Mouse (Mus musculus) embryonic facial prominence, embryonic 11.5 days (tissue): ENCODE results near the gene Rnf40. TPM values are rescaled to one million over a fixed set of nuclear protein-coding genes. Genes with fewer than 3 reads are reported as not detected.
"Not testable (repeated sequence)": the region's sequence is repeated elsewhere in the genome, so short reads cannot be mapped to it uniquely, and the experiment has no call there.

ENCODE experiments used
- ATAC-seq: fragments of 200-750 bp; cut with Nextera tagmentation; replicated peaks from 2 replicates; pipeline ENCODE4 v1.8.0; 2017; ENCODE audit warnings: low read depth; ENCODE audit not compliant: insufficient number of reproducible peaks, low FRiP score, low TSS enrichment
- DNase-seq: peaks from one replicate; pipeline ENCODE4 v3.0.0-alpha.2; 2015; ENCODE audit warnings: low spot score
- H3K27ac ChIP-seq: fragments of 300-500 bp; sonication (generic); replicated peaks from 2 replicates; pipeline ENCODE4 v1.5.1; 2014; ENCODE audit warnings: mild to moderate bottlenecking, low read depth, low read length, control low read depth
- H3K27me3 ChIP-seq: fragments of 300-500 bp; sonication (generic); 2 replicates; pipeline ENCODE4 v1.6.1; 2014; ENCODE audit warnings: mild to moderate bottlenecking, low read length, moderate library complexity, mixed read lengths; ENCODE audit not compliant: control insufficient read depth, insufficient read depth
- H3K36me3 ChIP-seq: fragments of 300-500 bp; sonication (generic); replicated peaks from 2 replicates; pipeline ENCODE4 v1.6.1; 2014; ENCODE audit warnings: low read depth, mild to moderate bottlenecking, low read length, moderate library complexity, mixed read lengths; ENCODE audit not compliant: control insufficient read depth, insufficient read depth
- H3K4me1 ChIP-seq: fragments of 300-500 bp; sonication (generic); 2 replicates; pipeline ENCODE4 v1.6.1; 2014; ENCODE audit warnings: low read length, mixed read lengths; ENCODE audit not compliant: control insufficient read depth, insufficient read depth
- H3K4me2 ChIP-seq: fragments of 300-500 bp; sonication (generic); 2 replicates; pipeline ENCODE4 v1.6.1; 2014; ENCODE audit warnings: low read depth, mild to moderate bottlenecking, control low read depth, low read length, moderate library complexity
- H3K4me3 ChIP-seq: fragments of 300-500 bp; sonication (generic); 2 replicates; pipeline ENCODE4 v1.5.1; 2014; ENCODE audit warnings: low read depth, low read length, control low read depth
- H3K9ac ChIP-seq: fragments of 300-500 bp; sonication (generic); replicated peaks from 2 replicates; pipeline ENCODE4 v1.6.1; 2014; ENCODE audit warnings: mild to moderate bottlenecking, control low read depth, low read length
- H3K9me3 ChIP-seq: fragments of 300-500 bp; sonication (generic); replicated peaks from 2 replicates; pipeline ENCODE4 v1.6.1; 2016; ENCODE audit warnings: mild to moderate bottlenecking, low read length, inconsistent platforms, mixed read lengths; ENCODE audit not compliant: control insufficient read depth
- WGBS: fragments of 180-500 bp; shearing (Covaris S2); extraction: QIAGEN DNeasy Blood & Tissue Kit; methylation state at CpG from one replicate; pipeline ENCODE4 v1.1.7; 2014; 5-methylcytosine and 5-hydroxymethylcytosine counted together
- polyA plus RNA-seq: library from polyadenylated mRNA; unstranded; fragments of >200 nt; fragmentation: Nextera tagmentation; extraction: Ambion mirVana; gene quantifications from 2 replicates; pipeline ENCODE4 v1.2.1, GENCODE M21; 2014

Gene Rnf40
- polyA plus RNA-seq, 1 experiment from 2014 or later = 31.8 TPM

- DNase-seq (no peak), ATAC-seq (no peak)
- H3K9me3 ChIP-seq = no peaks in the 10 kb centered on the region
- no peak overlapping the region for H3K9ac ChIP-seq
- H3K36me3 ChIP-seq = peaks cover 7% of the 10 kb centered on the region
- no peak overlapping the region for H3K4me3 ChIP-seq
- H3K4me1 ChIP-seq = peaks cover 3% of the 10 kb centered on the region; the same call in 1 of the 2 replicates
- no peak overlapping the region for H3K27ac ChIP-seq
- 75% methylated on average over 1 of the region's 1 CpGs for WGBS
- H3K4me2 ChIP-seq = no peak overlapping the region
- H3K27me3 ChIP-seq = no peaks in the 10 kb centered on the region
Measured at GRCm38 (mm10) chr7:127616881-127617280, 28.3 kb downstream of the Rnf40 start.

DNA sequence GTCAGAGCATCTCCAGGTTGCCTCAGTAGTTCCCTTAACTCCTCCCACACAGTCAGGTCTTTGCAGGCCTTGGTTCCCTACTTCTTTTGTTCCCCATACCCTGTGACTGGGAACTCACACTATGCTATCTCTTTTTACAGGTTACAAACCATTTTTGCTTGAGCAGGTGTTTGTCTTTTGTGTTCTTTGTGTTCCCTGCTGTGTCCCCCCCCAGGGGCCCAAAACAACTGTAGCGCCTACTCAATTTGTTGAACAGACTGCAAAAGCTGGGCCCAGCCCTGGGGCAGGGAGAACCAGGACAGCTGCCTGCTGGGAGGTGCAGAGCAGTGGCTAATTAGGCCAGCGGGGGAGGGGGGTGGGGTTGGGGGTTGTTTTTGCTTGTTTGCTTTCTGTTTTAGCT is 29.4 kb downstream of the Rnf40 start:
- Histone ChIP-seq H3K4me3 (no peak overlapping the region), H3K9me3 (no peaks in the 10 kb centered on the region), H3K27ac (no peak overlapping the region), H3K27me3 (no peaks in the 10 kb centered on the region), H3K4me2 (no peak overlapping the region), H3K4me1 (peaks cover 3% of the 10 kb centered on the region; the same call in 1 of the 2 replicates), H3K9ac (no peak overlapping the region), H3K36me3 (no peaks in the 10 kb centered on the region)
- ATAC-seq (no peak), DNase-seq (no peak)
- 36% methylated on average over 2 of the region's 2 CpGs for WGBS

- 88% methylated on average over 7 of the region's 8 CpGs for WGBS
- H3K4me1 ChIP-seq, DNase-seq, H3K9me3 ChIP-seq, H3K27ac ChIP-seq, H3K4me2 ChIP-seq, H3K9ac ChIP-seq, H3K27me3 ChIP-seq, H3K4me3 ChIP-seq, H3K36me3 ChIP-seq, ATAC-seq: not testable (repeated sequence)
Measured at GRCm38 (mm10) chr7:127618402-127618801, 29.8 kb downstream of the Rnf40 start.

DNA sequence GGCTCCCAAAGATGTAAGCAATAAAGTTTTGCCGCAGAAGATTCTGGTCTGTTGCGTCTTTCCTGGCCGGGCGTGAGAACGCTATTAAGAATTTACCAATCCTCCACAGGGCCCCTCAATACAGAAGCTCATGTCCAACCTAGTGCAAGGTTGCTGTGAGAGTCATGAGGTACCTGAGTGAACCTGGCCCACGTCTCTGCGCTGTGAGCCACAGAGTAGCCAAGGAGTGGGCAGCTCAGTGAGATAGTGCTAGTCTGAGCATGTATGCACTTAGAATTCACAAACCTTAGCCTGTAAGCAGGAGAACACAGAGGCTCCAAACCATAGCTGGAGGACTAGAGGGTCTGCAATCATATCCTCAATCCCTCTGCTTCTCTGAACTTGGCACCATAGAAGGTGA is 37.5 kb downstream of the Rnf40 start:
- no peak overlapping the region for H3K4me3 ChIP-seq
- no peak overlapping the region for H3K9ac ChIP-seq
- no peaks in the 10 kb centered on the region for H3K36me3 ChIP-seq
- no peak overlapping the region for H3K4me2 ChIP-seq
- H3K27me3 ChIP-seq = no peaks in the 10 kb centered on the region
- H3K4me1 ChIP-seq = no peaks in the 10 kb centered on the region
- no peak overlapping the region for H3K27ac ChIP-seq
- DNase-seq (no peak), ATAC-seq (no peak)
- no peaks in the 10 kb centered on the region for H3K9me3 ChIP-seq
- 96% methylated on average over 7 of the region's 7 CpGs for WGBS

- H3K27me3 ChIP-seq = no peaks in the 10 kb centered on the region
- H3K36me3 ChIP-seq = no peaks in the 10 kb centered on the region
- no peaks in the 10 kb centered on the region for H3K4me1 ChIP-seq
- WGBS = 91% methylated on average over 4 of the region's 4 CpGs
- no peak for DNase-seq
- no peak overlapping the region for H3K4me2 ChIP-seq
- no peak for ATAC-seq
- no peak overlapping the region for H3K4me3 ChIP-seq
- no peak overlapping the region for H3K9ac ChIP-seq
- no peak overlapping the region for H3K27ac ChIP-seq
- H3K9me3 ChIP-seq = no peaks in the 10 kb centered on the region
Measured at GRCm38 (mm10) chr7:127626471-127626870, 37.9 kb downstream of the Rnf40 start.

DNA sequence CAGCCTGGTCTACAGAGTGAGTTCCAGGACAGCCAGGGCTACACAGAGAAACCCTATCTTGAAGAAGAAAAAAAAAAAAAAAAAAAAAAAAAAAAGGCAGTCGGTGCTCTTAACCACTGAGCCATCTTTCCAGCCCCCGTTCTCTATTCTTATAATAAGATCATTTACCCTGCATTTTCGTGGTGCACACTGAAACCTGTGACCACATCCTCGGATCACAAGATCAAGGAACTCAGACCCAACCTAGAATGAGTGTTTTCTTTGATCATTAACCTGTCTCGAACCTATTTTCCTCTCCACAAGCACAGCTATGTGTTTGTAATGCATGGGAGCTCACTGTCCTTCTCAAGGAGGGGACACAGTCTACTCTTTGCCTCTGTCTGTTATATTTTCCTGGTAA is 40.1 kb downstream of the Rnf40 start:
- DNase-seq (no peak), ATAC-seq (no peak)
- no peaks in the 10 kb centered on the region for H3K4me1 ChIP-seq
- H3K36me3 ChIP-seq = no peaks in the 10 kb centered on the region
- WGBS = 80% methylated on average over 5 of the region's 5 CpGs
- no peak overlapping the region for H3K9ac ChIP-seq
- H3K9me3 ChIP-seq = no peaks in the 10 kb centered on the region
- no peak overlapping the region for H3K27ac ChIP-seq
- H3K4me2 ChIP-seq = no peak overlapping the region
- H3K4me3 ChIP-seq = no peak overlapping the region
- no peaks in the 10 kb centered on the region for H3K27me3 ChIP-seq

DNA sequence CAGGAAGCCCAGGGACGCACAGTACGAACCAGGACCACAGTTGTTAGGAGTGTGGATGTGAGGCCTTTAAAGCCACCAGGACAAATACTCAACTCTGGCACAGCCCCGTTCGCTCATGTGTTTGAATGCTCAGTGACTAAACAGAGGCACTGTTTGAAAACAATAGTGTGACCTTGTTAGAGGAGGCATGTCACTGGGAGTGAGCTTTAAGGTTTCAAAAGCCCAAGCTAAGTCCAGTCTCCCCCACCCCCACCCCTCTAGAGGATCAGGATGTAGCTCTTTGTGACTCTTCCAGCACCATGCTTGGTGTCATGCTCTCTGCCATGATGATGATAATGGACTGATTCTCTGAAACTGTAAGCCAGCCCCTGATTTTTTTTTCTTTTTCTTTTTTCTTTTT is 42.8 kb downstream of the Rnf40 start:
- no peak overlapping the region for H3K4me3 ChIP-seq
- H3K9ac ChIP-seq = no peak overlapping the region
- no peaks in the 10 kb centered on the region for H3K27me3 ChIP-seq
- WGBS = 80% methylated on average over 4 of the region's 4 CpGs
- ATAC-seq = no peak
- no peaks in the 10 kb centered on the region for H3K4me1 ChIP-seq
- no peak for DNase-seq
- no peaks in the 10 kb centered on the region for H3K9me3 ChIP-seq
- no peak overlapping the region for H3K27ac ChIP-seq
- H3K36me3 ChIP-seq = no peaks in the 10 kb centered on the region
- no peak overlapping the region for H3K4me2 ChIP-seq

GRCm38 (mm10) chr7:127636963-127637362 is 48.4 kb downstream of the Rnf40 start:
- no peaks in the 10 kb centered on the region for H3K4me1 ChIP-seq
- H3K9ac ChIP-seq = peak overlapping the region; percentile 65
- no peaks in the 10 kb centered on the region for H3K36me3 ChIP-seq
- ATAC-seq (peak; percentile 34; the same call in 1 of the 2 replicates), DNase-seq (peak; percentile 86)
- H3K9me3 ChIP-seq = no peaks in the 10 kb centered on the region
- H3K4me3 ChIP-seq = peak overlapping the region; percentile 47
- H3K27me3 ChIP-seq = no peaks in the 10 kb centered on the region
- peak overlapping the region; percentile 59 for H3K4me2 ChIP-seq
- WGBS = under 1% methylated on average over 27 of the region's 27 CpGs
- H3K27ac ChIP-seq = no peak overlapping the region
